Mouse (Mus musculus): ENCODE measurements around the gene Mrps10.
"Not testable (repeated sequence)": the region's sequence is repeated elsewhere in the genome, so short reads cannot be mapped to it uniquely, and the experiment has no call there.

Mrps10 gene

GRCm38 (mm10) chr17:47376779-47377280 is 8.1 kb downstream of the Mrps10 start:
- intact Hi-C loops (cut with DNase I) = loop anchor here (10.0 kb wide), 1 partner anchor 248 kb away; no protein-coding TSS in a partner anchor

GRCm38 (mm10) chr17:47378133-47378532 is 9.4 kb downstream of the Mrps10 start:
- intact Hi-C loops (cut with DNase I) = loop anchor here (10.0 kb wide), 1 partner anchor 247 kb away; no protein-coding TSS in a partner anchor

GRCm38 (mm10) chr17:47381917-47382316 is 13.2 kb downstream of the Mrps10 start:
- intact Hi-C loops (cut with DNase I) = no loop called here

- intact Hi-C loops (cut with DNase I) = no loop called here
Measured at GRCm38 (mm10) chr17:47383266-47383665, 14.6 kb downstream of the Mrps10 start.

GRCm38 (mm10) chr17:47384064-47384463 is 15.4 kb downstream of the Mrps10 start:
- intact Hi-C loops (cut with DNase I) = no loop called here

GRCm38 (mm10) chr17:47385145-47385544 is 16.5 kb downstream of the Mrps10 start, which contains the start of gene Guca1b:
Guca1b (plus strand) TSS chr17:47385393.
- intact Hi-C loops (cut with DNase I) = no loop called here

GRCm38 (mm10) chr17:47386649-47387048 is 18.0 kb downstream of the Mrps10 start:
- intact Hi-C loops (cut with DNase I) = no loop called here

GRCm38 (mm10) chr17:47394223-47394869 is 25.7 kb downstream of the Mrps10 start:
- intact Hi-C loops (cut with DNase I) = no loop called here

GRCm38 (mm10) chr17:47395376-47395913 is 26.8 kb downstream of the Mrps10 start:
- intact Hi-C loops (cut with DNase I) = no loop called here

- intact Hi-C loops (cut with DNase I) = no loop called here
Measured at GRCm38 (mm10) chr17:47399091-47399490, 30.4 kb downstream of the Mrps10 start.

GRCm38 (mm10) chr17:47400451-47400850 is 31.8 kb downstream of the Mrps10 start, which contains the start of gene Guca1a:
Guca1a (minus strand) TSS chr17:47400584.
- intact Hi-C loops (cut with DNase I) = loop anchor here (10.0 kb wide), 1 partner anchor 274 kb away; no protein-coding TSS in a partner anchor

- intact Hi-C loops (cut with DNase I) = loop anchor here (5.0 to 10.0 kb wide), 2 partner anchors 74 to 267 kb away; no protein-coding TSS in a partner anchor
Measured at GRCm38 (mm10) chr17:47407717-47408557, 39.2 kb downstream of the Mrps10 start.

GRCm38 (mm10) chr17:47408558-47408898 is 39.8 kb downstream of the Mrps10 start:
- intact Hi-C loops (cut with DNase I) = loop anchor here (5.0 to 10.0 kb wide), 2 partner anchors 74 to 266 kb away; no protein-coding TSS in a partner anchor

GRCm38 (mm10) chr17:47409897-47410861 is 41.5 kb downstream of the Mrps10 start:
- intact Hi-C loops (cut with DNase I) = loop anchor here (5.0 to 10.0 kb wide), 2 partner anchors 72 to 265 kb away; no protein-coding TSS in a partner anchor

GRCm38 (mm10) chr17:47420195-47420594 is 51.5 kb downstream of the Mrps10 start:
- intact Hi-C loops (cut with DNase I) = no loop called here

GRCm38 (mm10) chr17:47421566-47421965 is 52.9 kb downstream of the Mrps10 start:
- intact Hi-C loops (cut with DNase I) = no loop called here

- intact Hi-C loops (cut with DNase I) = not testable (repeated sequence)
Measured at GRCm38 (mm10) chr17:47422616-47423015, 53.9 kb downstream of the Mrps10 start.

- intact Hi-C loops (cut with DNase I) = no loop called here
Measured at GRCm38 (mm10) chr17:47424186-47424585, 55.5 kb downstream of the Mrps10 start.

- intact Hi-C loops (cut with DNase I) = no loop called here
Measured at GRCm38 (mm10) chr17:47427316-47427715, 58.6 kb downstream of the Mrps10 start.

- intact Hi-C loops (cut with DNase I) = no loop called here
Measured at GRCm38 (mm10) chr17:47428831-47429304, 60.2 kb downstream of the Mrps10 start.

Data from adrenal gland (tissue).